Mouse (Mus musculus) spleen, postnatal 14 days (tissue): ENCODE measurements around the gene Stk32c.

Source experiments
- DNase-seq, 2 experiments: peaks; one replicate each; pipeline ENCODE4 v3.0.0; 2021 to 2022; ENCODE audit warnings: low spot score in 2 of 2

Stk32c gene

GRCm38 (mm10) chr7:139228447-139229171 is 15.5 kb upstream of the Stk32c start:
- DNase-seq = no peak

DNA sequence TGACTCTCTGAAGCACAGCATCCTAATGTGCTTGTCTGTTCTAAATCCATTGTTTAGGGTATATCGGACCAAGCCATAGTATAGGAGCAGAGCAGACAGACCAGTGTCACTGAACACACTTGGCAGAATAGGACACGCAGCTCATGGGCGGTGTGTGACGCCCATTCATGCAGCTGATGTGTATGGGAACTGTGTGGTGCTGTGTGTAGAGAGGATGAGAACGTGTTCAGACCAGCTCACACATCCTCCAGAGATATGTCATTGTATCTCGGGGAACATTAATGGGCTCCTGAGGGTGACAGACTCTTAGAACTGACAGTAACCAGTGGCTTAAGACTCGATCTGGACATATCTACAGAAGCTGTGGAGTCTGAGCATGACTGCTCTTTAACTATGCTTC is 13.3 kb upstream of the Stk32c start:
- DNase-seq = no peak

DNA sequence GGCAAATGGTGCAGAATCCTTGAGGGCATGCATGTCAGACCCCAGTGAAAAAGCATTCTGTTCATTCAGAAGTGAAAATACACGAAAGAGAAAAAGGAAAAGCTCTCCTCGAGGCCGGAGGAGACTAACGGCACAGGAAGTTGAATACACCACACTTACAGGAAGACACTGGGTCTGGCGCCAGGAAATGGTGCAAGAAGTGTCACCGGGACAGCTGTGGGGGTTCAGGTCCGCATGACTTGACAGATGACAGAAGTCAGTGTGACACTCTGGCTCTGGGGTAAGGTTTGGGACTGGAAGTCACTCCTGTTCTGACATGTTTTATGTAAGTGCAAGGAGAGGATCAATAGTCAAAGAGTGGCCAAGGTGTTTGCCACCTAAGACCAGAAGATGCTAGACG is 11.6 kb upstream of the Stk32c start:
- peak in 1 of 2 experiments; percentile 7 for DNase-seq

DNA sequence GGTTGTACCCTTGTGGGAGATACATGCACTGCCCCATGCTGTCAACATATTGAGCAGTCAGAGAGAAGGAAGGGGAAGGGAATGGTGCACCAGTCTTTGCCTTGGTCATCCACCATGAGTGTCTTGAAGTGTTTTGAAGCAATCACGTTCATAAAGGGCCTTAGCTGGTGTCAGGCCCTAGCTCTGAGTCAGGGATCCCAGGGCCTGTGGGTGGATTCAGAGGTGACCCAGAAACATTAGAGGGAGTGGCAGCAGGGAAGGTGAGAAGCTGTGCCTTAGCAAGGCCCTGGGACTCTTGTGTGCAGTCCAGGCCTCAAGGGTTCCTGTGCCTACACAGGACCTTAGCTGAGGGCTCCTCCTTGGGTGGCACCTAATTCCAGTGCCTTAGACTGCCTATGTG is 11.0 kb upstream of the Stk32c start:
- peak in 1 of 2 experiments; percentile 3 for DNase-seq

- peak in 1 of 2 experiments; percentile 3 for DNase-seq
Measured at GRCm38 (mm10) chr7:139222341-139222740, 9.2 kb upstream of the Stk32c start.

- DNase-seq = no peak
Measured at GRCm38 (mm10) chr7:139221856-139222255, 8.7 kb upstream of the Stk32c start.

DNA sequence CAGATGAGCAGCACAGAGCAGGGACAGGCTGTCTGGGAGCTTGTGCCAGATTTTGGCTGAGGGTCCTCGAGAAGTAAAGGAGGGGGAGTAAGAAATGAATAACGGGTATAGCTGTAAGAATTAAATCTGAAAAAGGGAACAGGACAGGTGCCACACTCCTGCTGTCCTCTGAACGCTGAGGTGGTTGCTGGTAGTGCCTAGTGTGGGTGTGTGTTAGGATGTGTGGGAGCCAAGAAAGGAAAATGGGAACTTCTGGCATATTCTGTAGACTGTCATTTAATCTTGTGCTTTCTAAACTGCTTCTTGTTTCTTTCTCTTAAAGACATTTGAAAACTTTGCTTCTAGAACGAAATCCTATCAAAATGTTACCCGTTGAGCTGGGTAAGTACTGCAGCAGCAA is 8.0 kb upstream of the Stk32c start:
- no peak for DNase-seq

DNA sequence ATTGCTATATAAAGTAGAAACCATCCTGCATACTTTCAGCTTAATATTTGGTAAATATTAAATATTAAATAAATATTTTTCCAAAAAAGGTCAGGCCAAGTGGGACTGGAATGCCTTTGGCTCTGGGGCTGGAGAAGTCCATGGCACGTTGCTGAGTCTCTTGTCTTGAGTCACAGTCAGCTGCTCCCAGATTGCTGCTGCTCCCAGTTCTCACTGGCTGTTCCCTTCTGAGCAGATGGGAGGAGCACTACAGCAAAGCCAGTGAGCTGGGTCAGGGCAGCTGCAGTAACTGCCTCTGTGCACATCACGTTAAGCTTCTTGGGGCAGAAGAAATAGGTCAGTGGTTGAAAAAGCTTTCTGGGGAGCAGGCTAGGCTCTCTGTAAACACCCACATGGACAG is 7.2 kb upstream of the Stk32c start:
- no peak for DNase-seq

DNA sequence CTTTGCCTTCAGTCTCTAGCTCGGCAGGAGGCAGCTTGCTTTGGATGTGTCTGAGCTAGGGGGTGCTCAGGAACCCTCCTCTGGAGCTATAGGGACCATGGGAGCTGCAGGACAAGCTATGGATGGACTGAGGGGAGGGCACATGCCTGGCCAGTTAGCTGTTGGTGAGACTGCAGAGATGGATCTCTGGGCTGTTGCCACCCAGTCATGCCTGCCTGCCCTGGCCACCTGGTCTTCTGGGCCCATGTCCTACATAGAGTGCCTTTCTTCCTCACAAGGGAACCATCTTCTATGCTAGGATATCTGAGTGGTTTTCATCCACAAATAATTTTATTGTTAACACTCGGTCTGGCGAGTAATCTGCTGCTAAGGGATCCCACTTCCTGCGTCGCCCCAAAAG is 6.4 kb upstream of the Stk32c start:
- no peak for DNase-seq

DNA sequence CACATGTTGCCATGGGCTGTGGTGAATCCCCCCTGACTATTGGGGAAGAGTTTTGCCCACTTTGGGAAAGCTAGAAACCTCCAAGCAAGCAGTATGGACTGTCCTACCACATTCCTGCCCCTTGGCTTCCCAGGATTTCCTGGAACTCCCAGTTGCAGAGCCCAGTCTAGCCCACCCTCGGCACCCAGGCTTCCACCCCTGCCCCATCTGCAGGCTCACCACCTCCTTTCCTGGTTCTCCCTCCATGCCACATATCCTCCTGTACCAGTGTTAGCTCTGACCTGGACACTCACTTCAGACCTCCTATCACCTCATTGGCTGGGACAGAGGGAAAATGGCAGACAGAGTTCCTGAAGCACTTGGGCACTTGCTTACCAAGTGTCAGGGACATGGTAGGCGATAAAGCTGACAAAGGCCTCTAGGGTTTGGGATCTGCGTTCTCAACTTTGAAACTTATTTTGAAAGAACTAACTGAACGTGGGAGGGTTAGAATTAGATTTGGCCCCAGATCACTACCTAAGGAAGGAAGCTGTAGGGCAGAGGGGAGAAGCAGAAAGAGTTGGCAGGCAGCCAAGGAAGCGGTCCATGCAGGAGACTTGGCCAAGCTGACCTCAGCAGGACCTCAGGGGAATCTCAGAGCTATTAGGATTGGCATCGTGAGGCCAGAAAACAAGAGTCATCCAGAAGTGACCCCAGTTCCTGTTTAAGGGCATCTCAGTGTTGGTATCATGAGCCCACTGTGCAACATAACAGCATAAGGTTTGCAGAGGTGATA is 5.7 kb upstream of the Stk32c start:
- no peak for DNase-seq

DNA sequence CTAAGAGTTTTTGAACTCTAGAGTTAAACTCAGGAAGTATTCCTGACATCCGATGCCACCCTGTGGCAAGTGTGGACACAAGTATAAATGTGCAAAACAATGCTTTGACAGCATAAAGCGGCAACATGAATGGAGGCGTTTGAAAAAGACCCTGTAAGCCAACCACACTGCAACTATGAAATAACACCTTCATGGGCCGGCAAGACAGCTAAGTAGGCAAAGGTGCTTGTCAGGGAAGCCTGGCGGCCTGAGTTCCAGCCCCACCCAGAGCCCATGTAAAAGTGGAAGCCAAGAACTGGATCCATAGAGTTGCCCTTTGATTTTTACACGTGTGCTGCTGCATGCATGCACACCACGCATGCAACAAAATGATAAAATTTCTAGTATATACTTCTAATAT is 3.9 kb upstream of the Stk32c start:
- DNase-seq = no peak

- no peak for DNase-seq
Measured at GRCm38 (mm10) chr7:139216464-139216863, 3.4 kb upstream of the Stk32c start.

- no peak for DNase-seq
Measured at GRCm38 (mm10) chr7:139215946-139216345, 2.8 kb upstream of the Stk32c start.

- DNase-seq = no peak
Measured at GRCm38 (mm10) chr7:139215516-139215915, 2.4 kb upstream of the Stk32c start.

DNA sequence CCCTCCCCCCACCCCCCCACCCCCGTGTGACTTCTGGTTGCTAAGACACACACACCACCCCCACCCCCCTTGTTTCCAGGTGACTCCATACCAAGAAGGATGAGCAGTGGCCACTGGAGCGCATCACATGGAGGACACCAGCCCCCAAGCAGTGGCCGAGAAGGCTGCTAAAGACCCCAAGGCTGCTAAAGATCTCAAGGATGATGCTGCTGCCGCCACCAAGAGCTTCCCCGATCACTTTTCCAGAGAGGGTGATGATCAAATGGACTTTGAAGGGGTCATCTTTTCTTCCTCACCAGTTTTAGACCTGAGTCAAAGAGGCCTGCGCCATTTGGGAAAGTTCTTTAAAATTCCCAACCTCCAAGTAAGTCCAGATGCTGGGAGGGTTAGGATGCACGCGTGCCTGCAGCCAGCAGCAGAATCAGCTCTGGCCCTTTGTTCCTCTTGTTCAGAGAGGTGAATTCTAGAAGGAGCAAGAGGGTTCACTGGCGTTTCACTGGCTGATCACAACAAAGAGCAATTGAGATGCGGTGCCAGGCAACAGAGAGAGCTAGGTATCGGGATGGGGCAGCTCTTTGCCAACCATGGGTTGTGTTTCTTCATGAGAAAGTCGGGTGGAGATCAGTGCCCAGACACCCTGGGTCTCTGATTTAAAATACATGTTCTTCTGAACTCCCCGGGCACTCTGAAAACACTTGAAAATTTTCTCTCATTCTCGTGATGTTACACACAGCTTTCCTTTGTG is 1.7 kb upstream of the Stk32c start:
- DNase-seq = no peak

DNA sequence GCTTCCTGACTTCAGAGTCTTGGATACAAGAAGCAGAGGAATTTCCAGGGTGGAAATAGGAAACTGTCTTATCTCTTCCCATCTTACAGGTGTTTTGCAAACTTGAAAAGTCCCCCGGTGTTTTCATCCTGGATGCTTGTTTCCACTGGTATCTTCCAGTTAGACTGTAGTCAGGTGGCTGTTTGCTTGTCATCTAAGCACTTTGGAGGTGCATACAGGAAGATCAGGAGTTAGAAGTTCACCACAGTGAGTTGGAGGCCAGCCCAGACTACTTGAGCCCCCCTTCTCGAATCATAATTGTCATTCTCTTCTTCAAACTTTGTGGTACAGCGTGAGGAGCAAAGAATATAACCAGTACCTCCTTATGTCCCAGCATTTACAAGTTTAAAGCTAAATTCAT is 1.1 kb upstream of the Stk32c start:
- DNase-seq = no peak

- DNase-seq = no peak
Measured at GRCm38 (mm10) chr7:139213751-139214150, 644 bp upstream of the Stk32c start.

- no peak for DNase-seq
Measured at GRCm38 (mm10) chr7:139211761-139212160, 1.3 kb downstream of the Stk32c start.

GRCm38 (mm10) chr7:139208773-139209095 is 4.4 kb downstream of the Stk32c start:
- no peak for DNase-seq

DNA sequence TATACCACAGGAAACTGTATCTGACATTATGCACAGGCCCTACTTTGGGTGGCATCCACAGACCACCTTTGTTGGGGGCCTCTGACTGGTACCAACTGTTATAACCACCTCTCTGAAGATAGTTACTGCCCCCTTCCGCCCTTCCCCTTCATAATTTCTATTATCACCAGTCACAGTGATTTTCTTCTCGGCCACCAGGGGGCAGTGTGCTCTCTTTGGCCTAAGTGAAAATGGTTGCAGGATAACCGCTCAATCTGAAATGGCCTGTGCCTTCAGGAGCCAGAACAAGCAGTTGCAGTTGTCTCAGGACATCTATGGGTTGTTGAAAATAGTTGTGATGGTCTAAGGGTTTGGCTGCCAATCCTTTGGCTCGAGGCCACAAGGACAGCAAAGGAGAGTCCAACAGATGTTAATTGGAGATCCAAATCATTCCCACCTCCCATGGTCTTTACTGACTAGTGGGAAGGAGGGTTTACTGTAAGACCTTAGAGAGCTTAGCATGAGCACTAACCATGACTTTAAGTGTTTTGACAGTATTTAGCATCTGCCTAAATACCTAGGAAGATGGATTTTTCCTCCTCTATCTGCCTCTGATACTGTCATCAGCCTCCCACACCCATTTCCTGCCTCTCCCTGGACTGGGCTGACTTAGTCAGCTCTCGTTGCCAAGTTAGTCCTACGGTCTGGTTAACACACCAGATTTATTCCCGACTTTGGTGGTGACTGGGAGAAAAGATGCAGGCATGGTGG is 4.9 kb downstream of the Stk32c start:
- DNase-seq = peak in 1 of 2 experiments; percentile 31

DNA sequence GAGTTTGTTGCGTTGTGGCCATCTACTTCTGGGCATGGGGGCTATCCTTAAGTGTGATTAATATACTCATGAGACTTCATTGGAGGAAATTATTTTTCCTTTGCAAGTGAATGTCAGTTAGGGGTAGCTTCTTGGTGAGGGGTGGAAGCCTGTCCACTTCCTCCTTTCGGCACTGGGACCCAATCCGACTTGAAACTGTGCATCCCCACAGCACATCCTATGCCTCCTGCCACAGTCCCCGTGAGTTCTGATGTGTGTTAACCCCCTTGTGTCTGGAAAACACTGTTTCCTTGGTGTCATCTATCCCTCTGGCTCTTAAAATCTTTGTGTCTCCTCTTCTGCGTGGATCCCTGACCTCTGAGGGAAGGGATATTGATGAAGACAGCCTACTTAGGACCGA is 11.9 kb downstream of the Stk32c start:
- DNase-seq = no peak

DNA sequence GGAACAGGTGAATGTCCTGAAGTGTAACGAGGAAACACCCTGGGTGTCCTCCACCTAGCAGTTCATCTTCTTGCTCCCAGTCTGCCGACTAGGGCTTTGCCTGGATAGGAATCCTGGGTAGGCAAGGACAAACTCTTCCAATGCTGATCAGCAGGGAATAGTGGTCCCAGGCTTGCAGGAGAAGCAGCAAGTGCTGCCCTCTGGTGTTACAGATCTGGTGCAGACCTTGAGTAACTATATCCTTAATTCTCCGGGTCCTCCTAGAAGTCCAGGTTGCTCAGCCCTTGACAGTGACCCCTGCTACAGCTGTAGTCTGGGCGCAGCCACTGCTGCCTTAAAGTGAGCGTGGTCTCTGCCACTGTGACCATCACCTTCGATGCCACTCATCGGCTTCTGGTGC is 13.0 kb downstream of the Stk32c start:
- DNase-seq = no peak
